Mouse (Mus musculus) embryo, embryonic 9.5 days (tissue): ENCODE data around the gene Usp15.

Experiments
- DNase-seq: peaks from one replicate; pipeline ENCODE4 v3.0.0-alpha.2; 2017; ENCODE audit errors: extremely low spot score

Gene Usp15

GRCm38 (mm10) chr10:123175771-123176170 lies 21.0 kb downstream of the Usp15 start:
- no peak for DNase-seq

- DNase-seq = no peak
Observed at GRCm38 (mm10) chr10:123170898-123171297, 25.9 kb downstream of the Usp15 start.

- DNase-seq = no peak
Observed at GRCm38 (mm10) chr10:123165542-123165941, 31.3 kb downstream of the Usp15 start.

- DNase-seq = no peak
Observed at GRCm38 (mm10) chr10:123160508-123160907, 36.3 kb downstream of the Usp15 start.

GRCm38 (mm10) chr10:123159316-123159715 lies 37.5 kb downstream of the Usp15 start:
- DNase-seq = no peak

- DNase-seq = no peak
Observed at GRCm38 (mm10) chr10:123156392-123156791, 40.4 kb downstream of the Usp15 start.

GRCm38 (mm10) chr10:123155764-123156163 lies 41.0 kb downstream of the Usp15 start:
- DNase-seq = no peak

- DNase-seq = no peak
Observed at GRCm38 (mm10) chr10:123153321-123153720, 43.5 kb downstream of the Usp15 start.

GRCm38 (mm10) chr10:123148025-123148814 lies 48.6 kb downstream of the Usp15 start:
- DNase-seq = peak; percentile 20

- DNase-seq = peak; percentile 3
Observed at GRCm38 (mm10) chr10:123147180-123147579, 49.6 kb downstream of the Usp15 start.

GRCm38 (mm10) chr10:123146349-123146748 lies 50.4 kb downstream of the Usp15 start:
- no peak for DNase-seq

- no peak for DNase-seq
Observed at GRCm38 (mm10) chr10:123144256-123144655, 52.5 kb downstream of the Usp15 start.

GRCm38 (mm10) chr10:123142395-123143050 lies 54.3 kb downstream of the Usp15 start:
- DNase-seq = no peak

- DNase-seq = no peak
Observed at GRCm38 (mm10) chr10:123135818-123136217, 61.0 kb downstream of the Usp15 start.

- no peak for DNase-seq
Observed at GRCm38 (mm10) chr10:123131487-123131886, 65.3 kb downstream of the Usp15 start.

GRCm38 (mm10) chr10:123120666-123121392 lies 76.0 kb downstream of the Usp15 start:
- no peak for DNase-seq

GRCm38 (mm10) chr10:123116861-123117260 lies 79.9 kb downstream of the Usp15 start:
- no peak for DNase-seq

GRCm38 (mm10) chr10:123113466-123113865 lies 83.3 kb downstream of the Usp15 start:
- DNase-seq = no peak

GRCm38 (mm10) chr10:123112787-123113168 lies 84.0 kb downstream of the Usp15 start:
- no peak for DNase-seq

- no peak for DNase-seq
Observed at GRCm38 (mm10) chr10:123112056-123112786, 84.6 kb downstream of the Usp15 start.

- no peak for DNase-seq
Observed at GRCm38 (mm10) chr10:123110548-123110947, 86.2 kb downstream of the Usp15 start.

GRCm38 (mm10) chr10:123108527-123108926 lies 88.3 kb downstream of the Usp15 start:
- DNase-seq = no peak
